Mouse (Mus musculus): ENCODE data around the gene Rab34. TPM values are rescaled to one million over a fixed set of nuclear protein-coding genes. Genes with fewer than 3 reads are reported as not detected.
A peak's percentile ranks its signal among the peaks of the same experiment; 100 is the strongest.

The Rab34 gene
- polyA plus RNA-seq, 1 experiment from 2014 or later, result 60.9 TPM

GRCm38 (mm10) chr11:78165761-78166109, 22.5 kb upstream of the Rab34 start:
- peak; percentile 14; the same call in 1 of the 2 replicates for ATAC-seq (ENCODE audit: extremely low read depth, insufficient number of reproducible peaks, low FRiP score, low TSS enrichment)
- 1% methylated on average over 16 of the region's 16 CpGs for WGBS
- Histone ChIP-seq H3K27me3 (replicated peaks) (no peaks in the 10 kb centered on the region), H3K9ac (peak overlapping the region; percentile 94), H3K4me3 (peak overlapping the region; percentile 84), H3K4me2 (peak overlapping the region; percentile 80), H3K36me3 (peaks cover 18% of the 10 kb centered on the region), H3K4me1 (peaks cover 39% of the 10 kb centered on the region), H3K9me3 (no peaks in the 10 kb centered on the region), H3K27ac (replicated peaks) (peak overlapping the region; percentile 96)

DNA sequence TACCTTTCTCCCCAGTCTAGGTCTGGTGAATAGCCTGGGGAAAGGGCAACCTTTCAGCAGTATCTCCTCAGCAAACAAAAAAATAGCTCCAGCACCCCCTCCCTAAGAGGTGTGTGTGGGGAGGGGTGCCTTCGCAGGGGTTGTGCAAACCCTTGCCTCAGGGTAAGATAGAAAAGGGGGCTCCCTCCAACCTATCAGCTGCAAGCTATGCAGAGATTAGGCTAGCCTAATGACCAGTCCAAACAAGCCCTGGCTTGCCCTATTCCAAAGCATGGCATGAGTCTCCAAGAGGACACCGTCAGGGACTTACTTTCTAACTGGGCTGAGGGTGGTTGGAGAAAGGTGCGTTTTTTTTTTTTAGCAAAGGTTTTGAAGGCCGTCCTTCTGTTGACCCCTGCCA, 22.1 kb upstream of the Rab34 start:
- Histone ChIP-seq H3K4me2 (peak overlapping the region; percentile 80), H3K9me3 (no peaks in the 10 kb centered on the region), H3K27ac (replicated peaks) (peak overlapping the region; percentile 96), H3K4me1 (peaks cover 39% of the 10 kb centered on the region), H3K36me3 (peaks cover 18% of the 10 kb centered on the region), H3K9ac (peak overlapping the region; percentile 94), H3K4me3 (peak overlapping the region; percentile 84), H3K27me3 (replicated peaks) (no peaks in the 10 kb centered on the region)
- WGBS, result 46% methylated on average over 4 of the region's 4 CpGs
- ATAC-seq (ENCODE audit: extremely low read depth, insufficient number of reproducible peaks, low FRiP score, low TSS enrichment), result no peak

GRCm38 (mm10) chr11:78166640-78167039, 21.6 kb upstream of the Rab34 start:
- H3K4me3 ChIP-seq, result no peak overlapping the region
- H3K36me3 ChIP-seq, result peaks cover 16% of the 10 kb centered on the region
- no peak overlapping the region for H3K27ac ChIP-seq (replicated peaks)

GRCm38 (mm10) chr11:78167257-78167959, 20.8 kb upstream of the Rab34 start:
- no peak overlapping the region for H3K4me2 ChIP-seq
- H3K27ac ChIP-seq (replicated peaks), result no peak overlapping the region
- H3K36me3 ChIP-seq, result peaks cover 16% of the 10 kb centered on the region
- no peak overlapping the region for H3K9ac ChIP-seq
- H3K9me3 ChIP-seq, result no peaks in the 10 kb centered on the region
- WGBS, result 86% methylated on average over 14 of the region's 14 CpGs
- no peak for ATAC-seq (ENCODE audit: extremely low read depth, insufficient number of reproducible peaks, low FRiP score, low TSS enrichment)
- no peak overlapping the region for H3K4me3 ChIP-seq
- no peaks in the 10 kb centered on the region for H3K27me3 ChIP-seq (replicated peaks)
- peaks cover 38% of the 10 kb centered on the region for H3K4me1 ChIP-seq

More at GRCm38 (mm10) chr11:78166640-78167039, 21.6 kb upstream of the Rab34 start:
- Histone ChIP-seq H3K9me3 (no peaks in the 10 kb centered on the region), H3K9ac (no peak overlapping the region), H3K4me2 (no peak overlapping the region), H3K27me3 (replicated peaks) (no peaks in the 10 kb centered on the region), H3K4me1 (peaks cover 39% of the 10 kb centered on the region)
- ATAC-seq (ENCODE audit: extremely low read depth, insufficient number of reproducible peaks, low FRiP score, low TSS enrichment), result no peak
- WGBS, result 66% methylated on average over 6 of the region's 6 CpGs

DNA sequence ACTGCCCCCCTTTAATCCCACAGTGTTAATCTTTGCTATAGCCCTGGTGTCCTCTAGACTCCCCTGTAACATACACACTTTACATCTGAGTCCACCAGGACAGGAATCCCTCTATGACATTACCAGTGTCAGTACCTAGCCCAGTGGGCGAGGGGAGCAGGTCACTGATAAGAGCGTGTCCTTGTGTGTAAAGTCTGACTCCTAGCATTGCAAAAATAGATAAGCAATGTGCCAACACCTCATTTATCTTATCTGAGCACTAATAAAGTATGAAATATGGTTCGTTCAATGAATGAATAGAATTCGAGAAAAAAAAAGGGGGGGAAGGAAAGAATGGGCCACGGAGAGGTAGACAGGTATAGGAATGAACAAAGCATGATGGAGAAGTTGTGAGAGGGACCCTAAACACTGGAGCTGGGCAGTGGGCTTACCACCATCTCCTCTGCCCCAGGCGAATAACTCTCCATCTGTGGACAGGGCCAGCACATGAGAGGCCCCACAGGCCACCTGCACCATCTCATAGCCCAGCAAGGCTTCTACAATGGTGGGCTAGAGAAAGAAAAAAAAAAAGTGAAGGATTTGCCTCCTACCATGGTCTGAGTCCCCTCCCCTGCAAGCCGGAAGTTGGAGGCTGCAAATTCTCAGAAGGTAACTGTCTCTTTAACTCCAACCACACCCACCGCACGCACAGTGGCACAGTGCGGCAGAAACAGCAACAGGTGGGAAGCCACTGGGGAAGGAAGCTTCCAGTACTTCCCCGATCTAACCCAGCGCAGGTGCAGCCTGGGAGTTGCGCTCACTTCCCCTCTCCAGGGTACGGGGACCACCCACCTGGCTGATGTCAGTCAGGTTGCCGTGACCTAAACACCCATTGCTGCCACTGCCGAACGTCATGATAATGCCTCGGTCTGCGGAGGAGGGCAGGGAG, 19.4 kb upstream of the Rab34 start:
- H3K36me3 ChIP-seq, result peaks cover 17% of the 10 kb centered on the region
- no peak for ATAC-seq (ENCODE audit: extremely low read depth, insufficient number of reproducible peaks, low FRiP score, low TSS enrichment)
- no peaks in the 10 kb centered on the region for H3K27me3 ChIP-seq (replicated peaks)
- no peak overlapping the region for H3K9ac ChIP-seq
- 57% methylated on average over 19 of the region's 19 CpGs for WGBS
- peaks cover 30% of the 10 kb centered on the region for H3K4me1 ChIP-seq
- H3K9me3 ChIP-seq, result no peaks in the 10 kb centered on the region
- no peak overlapping the region for H3K4me3 ChIP-seq
- peak overlapping the region; percentile 32; the same call in 1 of the 2 replicates for H3K4me2 ChIP-seq
- no peak overlapping the region for H3K27ac ChIP-seq (replicated peaks)

DNA sequence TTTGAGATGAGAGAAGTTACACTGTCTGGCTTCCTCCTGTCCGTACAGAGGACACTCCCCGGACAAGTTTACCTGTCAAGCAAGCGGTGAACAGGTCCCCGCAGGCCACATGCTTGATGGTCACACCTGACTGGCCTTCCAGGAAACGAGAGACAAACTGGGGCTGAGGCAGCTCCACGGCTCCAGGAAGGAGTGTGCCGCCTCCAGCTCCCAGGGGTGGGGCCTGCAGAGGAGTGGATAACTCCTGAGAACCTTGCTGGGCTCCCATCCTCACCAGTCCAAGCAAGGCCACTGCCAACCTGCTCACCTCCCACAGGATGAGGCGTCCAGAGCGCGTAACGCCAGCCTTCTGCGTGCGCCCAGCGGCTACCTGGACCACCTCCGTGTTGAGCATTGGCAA, 17.9 kb upstream of the Rab34 start:
- peaks cover 37% of the 10 kb centered on the region for H3K4me1 ChIP-seq

GRCm38 (mm10) chr11:78171328-78171727, 16.9 kb upstream of the Rab34 start:
- Histone ChIP-seq H3K9me3 (no peaks in the 10 kb centered on the region), H3K9ac (no peak overlapping the region), H3K27ac (replicated peaks) (no peak overlapping the region), H3K4me1 (peaks cover 36% of the 10 kb centered on the region), H3K4me3 (no peak overlapping the region), H3K4me2 (no peak overlapping the region), H3K27me3 (replicated peaks) (no peaks in the 10 kb centered on the region), H3K36me3 (peaks cover 17% of the 10 kb centered on the region)
- WGBS, result 70% methylated on average over 4 of the region's 4 CpGs
- ATAC-seq (ENCODE audit: extremely low read depth, insufficient number of reproducible peaks, low FRiP score, low TSS enrichment), result no peak

More for the DNA sequence above, 17.9 kb upstream of the Rab34 start:
- no peak overlapping the region for H3K27ac ChIP-seq (replicated peaks)
- WGBS, result 85% methylated on average over 15 of the region's 15 CpGs
- H3K4me2 ChIP-seq, result no peak overlapping the region
- H3K9me3 ChIP-seq, result no peaks in the 10 kb centered on the region
- H3K4me3 ChIP-seq, result no peak overlapping the region
- ATAC-seq (ENCODE audit: extremely low read depth, insufficient number of reproducible peaks, low FRiP score, low TSS enrichment), result no peak
- H3K9ac ChIP-seq, result no peak overlapping the region
- no peaks in the 10 kb centered on the region for H3K27me3 ChIP-seq (replicated peaks)
- H3K36me3 ChIP-seq, result peaks cover 17% of the 10 kb centered on the region

- Histone ChIP-seq H3K36me3 (peaks cover 17% of the 10 kb centered on the region), H3K27ac (replicated peaks) (no peak overlapping the region), H3K9ac (no peak overlapping the region), H3K4me3 (no peak overlapping the region), H3K4me1 (peaks cover 32% of the 10 kb centered on the region), H3K4me2 (no peak overlapping the region), H3K9me3 (no peaks in the 10 kb centered on the region), H3K27me3 (replicated peaks) (no peaks in the 10 kb centered on the region)
- WGBS, result 76% methylated on average over 16 of the region's 16 CpGs
- ATAC-seq (ENCODE audit: extremely low read depth, insufficient number of reproducible peaks, low FRiP score, low TSS enrichment), result no peak
Measured at GRCm38 (mm10) chr11:78172034-78172747, 16.0 kb upstream of the Rab34 start.

- Histone ChIP-seq H3K27me3 (replicated peaks) (no peaks in the 10 kb centered on the region), H3K27ac (replicated peaks) (no peak overlapping the region), H3K9ac (peak overlapping the region; percentile 39; the same call in 1 of the 2 replicates), H3K36me3 (peaks cover 17% of the 10 kb centered on the region), H3K4me3 (no peak overlapping the region), H3K9me3 (no peaks in the 10 kb centered on the region), H3K4me2 (no peak overlapping the region), H3K4me1 (peaks cover 37% of the 10 kb centered on the region)
- no peak for ATAC-seq (ENCODE audit: extremely low read depth, insufficient number of reproducible peaks, low FRiP score, low TSS enrichment)
- WGBS, result 75% methylated on average over 19 of the region's 19 CpGs
Measured at GRCm38 (mm10) chr11:78172748-78173383, 15.4 kb upstream of the Rab34 start.

GRCm38 (mm10) chr11:78174506-78174905, 13.7 kb upstream of the Rab34 start:
- ATAC-seq (ENCODE audit: extremely low read depth, insufficient number of reproducible peaks, low FRiP score, low TSS enrichment), result no peak
- no peak overlapping the region for H3K27ac ChIP-seq (replicated peaks)

More at GRCm38 (mm10) chr11:78174506-78174905, 13.7 kb upstream of the Rab34 start:
- peaks cover 44% of the 10 kb centered on the region for H3K4me1 ChIP-seq
- H3K9me3 ChIP-seq, result no peaks in the 10 kb centered on the region
- WGBS, result 90% methylated on average over 3 of the region's 3 CpGs
- H3K36me3 ChIP-seq, result peaks cover 21% of the 10 kb centered on the region
- H3K4me3 ChIP-seq, result no peak overlapping the region
- no peak overlapping the region for H3K4me2 ChIP-seq
- no peak overlapping the region for H3K9ac ChIP-seq
- no peaks in the 10 kb centered on the region for H3K27me3 ChIP-seq (replicated peaks)

Measured in heart, embryonic 13.5 days (tissue).